Mouse (Mus musculus) olfactory bulb, adult 2 months (tissue): ENCODE measurements around the gene Atxn3.

Source experiments
- CTCF ChIP-seq: fragments of 200-500 bp; IDR thresholded peaks from 2 replicates; pipeline ENCODE4 v1.5.1; 2012; ENCODE audit warnings: low read depth, mild to moderate bottlenecking, low read length, moderate library complexity; ENCODE audit not compliant: insufficient read depth
- POLR2A ChIP-seq: fragments of 200-500 bp; IDR thresholded peaks from 2 replicates; pipeline ENCODE4 v1.6.1; 2012; ENCODE audit warnings: mild to moderate bottlenecking, low read depth, low read length, moderate library complexity; ENCODE audit not compliant: insufficient read depth

DNA sequence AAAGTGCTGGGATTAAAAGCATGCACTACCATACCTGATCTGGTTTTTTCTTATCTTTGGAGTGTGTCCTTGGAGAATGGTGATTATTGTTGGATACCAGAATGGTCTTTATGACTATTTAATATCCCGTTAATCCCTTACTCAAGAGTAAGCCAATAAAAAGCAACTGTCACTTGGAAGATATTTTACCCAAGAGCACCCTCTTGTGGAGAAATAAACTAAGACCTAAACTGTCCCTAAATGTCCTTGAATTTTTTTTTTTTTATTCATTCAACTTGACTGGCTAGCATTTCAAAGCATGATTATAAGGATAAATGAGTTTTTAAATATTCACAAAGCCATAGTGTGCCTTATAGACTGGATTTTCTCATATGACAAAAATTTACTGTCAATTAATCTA is 82.9 kb downstream of the Atxn3 start:
- TF ChIP-seq POLR2A = no peak
- TF ChIP-seq CTCF = no peak
